Mouse (Mus musculus) frontal cortex, adult (tissue): ENCODE data around the gene Gpr180.

Experiments
- ATAC-seq: cut with Nextera tagmentation; 2 replicates; pipeline ENCODE4 v1.9.2; 2017; ENCODE audit warnings: mild to moderate bottlenecking, moderate library complexity, mixed read lengths; ENCODE audit not compliant: low TSS enrichment

The Gpr180 gene

DNA sequence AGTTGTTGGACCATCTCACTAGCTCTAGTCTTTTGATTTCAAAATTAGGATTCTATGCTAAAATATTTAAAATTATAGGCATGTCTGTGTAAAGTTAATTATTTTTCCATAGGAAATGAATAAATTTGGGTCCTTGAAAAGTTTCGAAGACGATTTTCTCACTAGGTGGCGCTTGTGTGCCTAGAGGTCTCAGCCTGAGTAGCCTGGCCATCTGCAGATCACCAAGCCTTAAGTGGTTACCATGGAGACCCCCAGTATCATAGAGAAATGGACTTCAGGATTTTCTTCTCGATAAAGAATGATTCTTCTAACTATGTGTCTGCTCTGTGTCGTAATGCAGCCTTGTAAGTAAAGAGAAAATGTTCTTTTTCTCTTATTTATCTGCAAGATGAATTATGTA is 72.7 kb downstream of the Gpr180 start:
- ATAC-seq: peak; percentile 62; the same call in 1 of the 2 replicates

- no peak for ATAC-seq
Measured at GRCm38 (mm10) chr14:118212188-118212804, 75.3 kb downstream of the Gpr180 start.
